Mouse (Mus musculus): Measurements from ENCODE around the gene Ifi35. TPM values are rescaled to one million over a fixed set of nuclear protein-coding genes. Genes with fewer than 3 reads are reported as not detected.
"Not testable (repeated sequence)": the region's sequence is repeated elsewhere in the genome, so short reads cannot be mapped to it uniquely, and the experiment has no call there.

The Ifi35 gene
- polyA plus RNA-seq, 1 experiment, result 14.8 TPM

GRCm38 (mm10) chr11:101438006-101438405 is 10.2 kb upstream of the Ifi35 start:
- not testable (repeated sequence) for H3K4me1 ChIP-seq (ENCODE audit: control insufficient read depth, insufficient read depth, insufficient read length, low read length); H3K27ac ChIP-seq (replicated peaks; ENCODE audit: low read depth, low read length); H3K4me3 ChIP-seq (ENCODE audit: insufficient read depth, low read depth, low read length)

GRCm38 (mm10) chr11:101441450-101442126 is 6.6 kb upstream of the Ifi35 start:
- not testable (repeated sequence) for H3K27ac ChIP-seq (replicated peaks; ENCODE audit: low read depth, low read length); H3K4me3 ChIP-seq (ENCODE audit: insufficient read depth, low read depth, low read length)

DNA sequence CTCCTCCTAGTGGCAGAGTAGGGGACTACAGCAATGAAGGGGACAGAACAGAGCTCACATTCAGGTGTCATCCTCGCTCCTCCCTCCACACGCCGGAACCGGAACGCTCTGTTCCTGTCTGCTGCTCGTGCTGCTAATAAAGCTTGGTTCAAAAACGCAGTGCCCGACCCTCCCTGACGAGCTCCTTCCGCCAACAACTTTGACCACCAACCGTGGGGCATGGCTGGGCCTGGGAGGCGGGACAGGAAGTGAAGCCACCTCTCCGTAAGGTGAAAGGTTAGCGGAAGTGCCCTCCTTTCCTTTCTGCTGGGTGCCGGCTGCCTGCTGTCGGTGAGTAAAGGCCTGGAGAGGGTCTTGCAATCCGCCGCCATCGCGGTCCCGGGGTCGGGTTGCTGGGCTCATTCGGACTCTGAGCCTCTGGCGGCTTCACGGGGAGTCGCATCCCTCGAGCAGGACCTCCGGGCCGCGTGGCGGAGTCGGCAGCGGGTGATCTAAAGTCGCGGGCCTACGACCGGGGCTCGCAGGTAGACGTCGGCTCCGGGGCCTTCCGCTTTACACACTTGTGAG is 6.0 kb upstream of the Ifi35 start, which contains the start of gene Rpl27:
Rpl27 (plus strand) TSS at position 172 of the 567 bp plus-strand sequence.
- H3K4me3 ChIP-seq (ENCODE audit: insufficient read depth, low read depth, low read length), result peak within 1 kb of the TSS; percentile 66
- peaks cover 5% of the 10 kb centered on the region; the same call in 1 of the 2 replicates for H3K4me1 ChIP-seq (ENCODE audit: control insufficient read depth, insufficient read depth, insufficient read length, low read length)
- H3K27ac ChIP-seq (replicated peaks; ENCODE audit: low read depth, low read length), result peak within 1 kb of the TSS; percentile 36

More at GRCm38 (mm10) chr11:101441450-101442126, 6.6 kb upstream of the Ifi35 start:
- H3K4me1 ChIP-seq (ENCODE audit: control insufficient read depth, insufficient read depth, insufficient read length, low read length), result not testable (repeated sequence)

GRCm38 (mm10) chr11:101442760-101443159 is 5.4 kb upstream of the Ifi35 start:
- peaks cover 5% of the 10 kb centered on the region; the same call in 1 of the 2 replicates for H3K4me1 ChIP-seq (ENCODE audit: control insufficient read depth, insufficient read depth, insufficient read length, low read length)
- H3K27ac ChIP-seq (replicated peaks; ENCODE audit: low read depth, low read length), result peak overlapping the region; percentile 36
- peak overlapping the region; percentile 66 for H3K4me3 ChIP-seq (ENCODE audit: insufficient read depth, low read depth, low read length)

DNA sequence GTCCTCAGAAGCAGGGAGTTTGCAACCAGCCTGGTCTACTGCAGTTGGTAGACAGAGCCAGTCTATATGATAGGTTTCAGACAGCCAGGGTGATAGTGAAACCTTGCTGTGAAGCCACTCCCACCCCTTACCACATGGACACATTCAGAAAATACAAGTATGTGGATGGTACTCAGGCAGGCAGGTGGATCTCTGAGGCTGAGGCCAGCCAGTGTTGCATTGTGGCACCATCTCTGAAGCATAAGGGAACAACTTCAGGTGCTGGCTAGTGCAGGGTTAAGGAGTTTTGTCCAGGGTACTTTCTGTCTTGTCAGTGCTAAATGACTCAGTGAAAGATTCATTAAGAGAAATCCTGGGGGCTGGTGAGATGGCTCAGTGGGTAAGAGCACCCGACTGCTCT is 1.9 kb upstream of the Ifi35 start:
- Histone ChIP-seq H3K4me3 (ENCODE audit: insufficient read depth, low read depth, low read length) (no peak overlapping the region), H3K27ac (replicated peaks; ENCODE audit: low read depth, low read length) (no peak overlapping the region), H3K4me1 (ENCODE audit: control insufficient read depth, insufficient read depth, insufficient read length, low read length) (peaks cover 9% of the 10 kb centered on the region; the same call in 1 of the 2 replicates)

DNA sequence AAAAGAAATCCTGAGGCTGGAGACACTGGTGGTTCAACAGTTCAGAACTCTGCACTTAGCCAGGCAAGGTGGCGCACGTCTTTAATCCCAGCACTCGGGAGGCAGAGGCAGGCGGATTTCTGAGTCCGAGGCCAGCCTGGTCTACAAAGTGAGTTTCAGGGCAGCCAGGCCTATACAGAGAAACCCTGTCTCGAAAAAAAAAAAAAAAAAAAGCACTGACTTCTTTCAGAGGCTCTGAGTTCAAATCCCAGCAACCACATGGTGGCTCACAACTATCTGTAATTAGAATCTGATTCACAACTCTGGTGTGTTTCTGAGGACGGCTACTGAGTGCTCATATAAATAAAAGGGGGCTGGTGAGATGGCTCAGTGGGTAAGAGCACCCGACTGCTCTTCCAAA is 1.3 kb upstream of the Ifi35 start:
- not testable (repeated sequence) for H3K27ac ChIP-seq (replicated peaks; ENCODE audit: low read depth, low read length); H3K4me3 ChIP-seq (ENCODE audit: insufficient read depth, low read depth, low read length)
- peaks cover 13% of the 10 kb centered on the region for H3K4me1 ChIP-seq (ENCODE audit: control insufficient read depth, insufficient read depth, insufficient read length, low read length)

DNA sequence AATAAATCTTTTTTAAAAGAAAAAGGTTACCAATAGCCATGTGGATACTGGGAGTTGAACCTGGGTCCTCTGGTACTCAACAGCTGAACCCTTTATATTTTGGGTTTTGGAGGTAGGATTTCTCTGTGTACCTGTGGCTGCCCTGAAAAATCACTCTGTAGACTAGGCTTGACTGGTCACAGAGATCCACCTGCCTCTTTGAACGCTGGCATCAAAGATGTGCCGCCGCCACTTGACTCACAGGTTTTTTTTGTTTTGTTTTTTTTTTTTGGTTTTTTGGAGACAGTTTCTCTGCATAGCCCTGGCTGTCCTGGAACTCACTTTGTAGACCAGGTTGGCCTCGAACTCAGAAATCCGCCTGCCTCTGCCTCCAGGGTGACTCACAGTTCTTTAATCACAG is 421 bp upstream of the Ifi35 start:
- Histone ChIP-seq H3K27ac (replicated peaks; ENCODE audit: low read depth, low read length) (0 out of 2 replicates have a peak overlapping the region, but pooled peaks have one; percentile 26), H3K4me1 (ENCODE audit: control insufficient read depth, insufficient read depth, insufficient read length, low read length) (peaks cover 16% of the 10 kb centered on the region), H3K4me3 (ENCODE audit: insufficient read depth, low read depth, low read length) (0 out of 2 replicates have a peak overlapping the region, but pooled peaks have one; percentile 89)

GRCm38 (mm10) chr11:101448899-101449298 is 692 bp downstream of the Ifi35 start:
- Histone ChIP-seq H3K27ac (replicated peaks; ENCODE audit: low read depth, low read length) (peak overlapping the region; percentile 90), H3K4me1 (ENCODE audit: control insufficient read depth, insufficient read depth, insufficient read length, low read length) (peaks cover 16% of the 10 kb centered on the region), H3K4me3 (ENCODE audit: insufficient read depth, low read depth, low read length) (peak overlapping the region; percentile 89)

DNA sequence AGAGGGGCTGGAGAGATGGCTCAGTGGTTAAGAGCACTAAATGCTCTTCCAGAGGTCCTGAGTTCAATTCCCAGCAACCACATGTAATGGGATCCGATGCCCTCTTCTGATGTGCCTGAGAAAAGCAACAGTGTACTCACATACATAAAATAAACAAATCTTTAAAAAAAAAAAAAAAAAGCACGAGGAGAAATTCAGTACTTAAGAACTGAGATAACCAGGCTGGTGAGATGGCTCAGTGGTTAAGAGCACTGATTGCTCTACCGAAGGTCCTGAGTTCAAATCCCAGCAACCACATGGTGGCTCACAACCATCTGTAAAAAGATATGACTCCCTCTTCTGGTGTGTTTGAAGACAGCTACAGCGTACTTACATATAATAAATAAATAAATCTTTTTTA is 1.4 kb downstream of the Ifi35 start:
- not testable (repeated sequence) for H3K27ac ChIP-seq (replicated peaks; ENCODE audit: low read depth, low read length); H3K4me3 ChIP-seq (ENCODE audit: insufficient read depth, low read depth, low read length)
- peaks cover 15% of the 10 kb centered on the region for H3K4me1 ChIP-seq (ENCODE audit: control insufficient read depth, insufficient read depth, insufficient read length, low read length)

GRCm38 (mm10) chr11:101450394-101450793 is 2.2 kb downstream of the Ifi35 start:
- Histone ChIP-seq H3K27ac (replicated peaks; ENCODE audit: low read depth, low read length) (no peak overlapping the region), H3K4me3 (ENCODE audit: insufficient read depth, low read depth, low read length) (no peak overlapping the region), H3K4me1 (ENCODE audit: control insufficient read depth, insufficient read depth, insufficient read length, low read length) (peaks cover 12% of the 10 kb centered on the region)

DNA sequence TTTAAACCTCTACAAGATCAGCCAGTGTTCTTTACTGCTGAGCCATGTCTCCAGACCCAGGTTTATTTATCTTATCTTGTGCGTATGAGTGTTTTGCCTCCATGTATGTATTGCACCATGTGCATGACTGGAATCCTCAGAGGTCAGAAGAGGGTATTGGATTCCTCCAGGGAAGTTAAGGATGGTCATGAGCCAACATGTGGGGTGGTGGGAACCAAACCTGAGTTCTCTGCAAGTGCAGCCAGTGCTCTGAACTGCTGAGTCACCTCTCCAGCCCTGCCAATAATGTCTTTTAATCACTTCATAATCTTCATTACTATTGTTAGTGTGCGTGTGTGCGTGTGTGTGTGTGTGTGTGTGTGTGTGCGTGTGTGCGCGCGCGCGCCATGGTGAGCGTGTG is 3.3 kb downstream of the Ifi35 start:
- Histone ChIP-seq H3K27ac (replicated peaks; ENCODE audit: low read depth, low read length) (no peak overlapping the region), H3K4me3 (ENCODE audit: insufficient read depth, low read depth, low read length) (no peak overlapping the region), H3K4me1 (ENCODE audit: control insufficient read depth, insufficient read depth, insufficient read length, low read length) (peaks cover 12% of the 10 kb centered on the region)

GRCm38 (mm10) chr11:101452093-101452774 is 4.0 kb downstream of the Ifi35 start:
- no peak overlapping the region for H3K27ac ChIP-seq (replicated peaks; ENCODE audit: low read depth, low read length)

DNA sequence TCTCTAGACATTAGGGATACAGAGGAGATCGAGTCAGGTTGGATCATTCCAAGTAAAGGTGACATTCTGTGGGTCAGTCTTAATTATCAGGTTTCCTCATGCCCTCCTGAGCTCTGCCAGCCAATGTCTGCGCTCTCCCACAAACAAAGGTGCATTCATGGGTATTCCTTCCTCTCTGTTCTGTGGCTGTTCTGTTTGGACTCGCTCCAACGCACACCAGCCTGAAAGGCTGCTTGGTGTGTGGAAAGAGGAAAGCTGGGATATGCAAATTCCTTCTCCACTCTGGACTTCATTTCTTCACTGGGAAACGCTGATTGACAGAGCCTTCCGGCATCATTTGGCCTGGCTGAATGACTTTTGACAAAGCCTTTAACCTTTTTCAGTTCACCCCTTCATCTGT is 6.5 kb downstream of the Ifi35 start:
- Histone ChIP-seq H3K4me1 (ENCODE audit: control insufficient read depth, insufficient read depth, insufficient read length, low read length) (peaks cover 8% of the 10 kb centered on the region), H3K27ac (replicated peaks; ENCODE audit: low read depth, low read length) (no peak overlapping the region)

More at GRCm38 (mm10) chr11:101452093-101452774, 4.0 kb downstream of the Ifi35 start:
- no peak overlapping the region for H3K4me3 ChIP-seq (ENCODE audit: insufficient read depth, low read depth, low read length)
- H3K4me1 ChIP-seq (ENCODE audit: control insufficient read depth, insufficient read depth, insufficient read length, low read length), result peaks cover 12% of the 10 kb centered on the region

GRCm38 (mm10) chr11:101455627-101456026 is 7.4 kb downstream of the Ifi35 start:
- Histone ChIP-seq H3K4me3 (ENCODE audit: insufficient read depth, low read depth, low read length) (no peak overlapping the region), H3K4me1 (ENCODE audit: control insufficient read depth, insufficient read depth, insufficient read length, low read length) (peaks cover 8% of the 10 kb centered on the region), H3K27ac (replicated peaks; ENCODE audit: low read depth, low read length) (no peak overlapping the region)

More for the DNA sequence above, 6.5 kb downstream of the Ifi35 start:
- H3K4me3 ChIP-seq (ENCODE audit: insufficient read depth, low read depth, low read length), result no peak overlapping the region

GRCm38 (mm10) chr11:101457631-101458030 is 9.4 kb downstream of the Ifi35 start:
- H3K4me3 ChIP-seq (ENCODE audit: insufficient read depth, low read depth, low read length), result no peak overlapping the region
- no peak overlapping the region for H3K27ac ChIP-seq (replicated peaks; ENCODE audit: low read depth, low read length)
- H3K4me1 ChIP-seq (ENCODE audit: control insufficient read depth, insufficient read depth, insufficient read length, low read length), result no peaks in the 10 kb centered on the region; the same call in 1 of the 2 replicates
